Mouse (Mus musculus): Measurements from ENCODE around the gene Nudc. TPM values are rescaled to one million over a fixed set of nuclear protein-coding genes. Genes with fewer than 3 reads are reported as not detected.
"Not testable (repeated sequence)": the region's sequence is repeated elsewhere in the genome, so short reads cannot be mapped to it uniquely, and the experiment has no call there.

Gene Nudc
- polyA plus RNA-seq, 1 experiment from 2014 or later, result 139 TPM

- Histone ChIP-seq H3K4me3 (ENCODE audit: low read depth, low read length) (no peak overlapping the region), H3K27ac (ENCODE audit: low read depth, low read length) (no peak overlapping the region), H3K9me3 (replicated peaks; ENCODE audit: control insufficient read depth, low read length) (no peaks in the 10 kb centered on the region), H3K9ac (ENCODE audit: low read length) (no peak overlapping the region), H3K4me1 (ENCODE audit: control insufficient read depth, insufficient read depth, low read length) (no peaks in the 10 kb centered on the region), H3K27me3 (replicated peaks; ENCODE audit: control insufficient read depth, insufficient read depth, low read length) (peaks cover 9% of the 10 kb centered on the region; the same call in 1 of the 2 replicates), H3K36me3 (ENCODE audit: control insufficient read depth, insufficient read depth, low read length) (no peaks in the 10 kb centered on the region), H3K4me2 (ENCODE audit: low read length) (no peak overlapping the region)
- DNase-seq (ENCODE audit: low spot score) (peak; percentile 80), ATAC-seq (0 out of 2 replicates have a peak, but pooled peaks have one; percentile 68)
- 8% methylated on average over 8 of the region's 8 CpGs for WGBS
Measured at GRCm38 (mm10) chr4:133512972-133513371, 32.8 kb downstream of the Nudc start.

GRCm38 (mm10) chr4:133512511-133512910, 33.3 kb downstream of the Nudc start:
- WGBS, result 70% methylated on average over 4 of the region's 5 CpGs
- DNase-seq (ENCODE audit: low spot score), result not testable (repeated sequence)

GRCm38 (mm10) chr4:133511050-133511449, 34.7 kb downstream of the Nudc start:
- DNase-seq (ENCODE audit: low spot score) (no peak), ATAC-seq (no peak)
- H3K4me2 ChIP-seq (ENCODE audit: low read length), result no peak overlapping the region
- H3K4me1 ChIP-seq (ENCODE audit: control insufficient read depth, insufficient read depth, low read length), result no peaks in the 10 kb centered on the region
- WGBS, result 76% methylated on average over 5 of the region's 5 CpGs
- no peak overlapping the region for H3K9ac ChIP-seq (ENCODE audit: low read length)
- H3K4me3 ChIP-seq (ENCODE audit: low read depth, low read length), result no peak overlapping the region
- H3K27me3 ChIP-seq (replicated peaks; ENCODE audit: control insufficient read depth, insufficient read depth, low read length), result no peaks in the 10 kb centered on the region; the same call in 1 of the 2 replicates
- H3K27ac ChIP-seq (ENCODE audit: low read depth, low read length), result no peak overlapping the region
- H3K9me3 ChIP-seq (replicated peaks; ENCODE audit: control insufficient read depth, low read length), result no peaks in the 10 kb centered on the region
- H3K36me3 ChIP-seq (ENCODE audit: control insufficient read depth, insufficient read depth, low read length), result no peaks in the 10 kb centered on the region

More at GRCm38 (mm10) chr4:133512511-133512910, 33.3 kb downstream of the Nudc start:
- not testable (repeated sequence) for H3K27ac ChIP-seq (ENCODE audit: low read depth, low read length); H3K9ac ChIP-seq (ENCODE audit: low read length); H3K9me3 ChIP-seq (replicated peaks; ENCODE audit: control insufficient read depth, low read length); ATAC-seq; H3K4me3 ChIP-seq (ENCODE audit: low read depth, low read length); H3K4me1 ChIP-seq (ENCODE audit: control insufficient read depth, insufficient read depth, low read length); H3K4me2 ChIP-seq (ENCODE audit: low read length); H3K27me3 ChIP-seq (replicated peaks; ENCODE audit: control insufficient read depth, insufficient read depth, low read length); H3K36me3 ChIP-seq (ENCODE audit: control insufficient read depth, insufficient read depth, low read length)

GRCm38 (mm10) chr4:133508990-133509389, 36.8 kb downstream of the Nudc start:
- H3K4me2 ChIP-seq (ENCODE audit: low read length), result no peak overlapping the region
- H3K27ac ChIP-seq (ENCODE audit: low read depth, low read length), result peak overlapping the region; percentile 34; the same call in 1 of the 2 replicates
- H3K9ac ChIP-seq (ENCODE audit: low read length), result no peak overlapping the region
- no peaks in the 10 kb centered on the region for H3K36me3 ChIP-seq (ENCODE audit: control insufficient read depth, insufficient read depth, low read length)
- H3K9me3 ChIP-seq (replicated peaks; ENCODE audit: control insufficient read depth, low read length), result no peaks in the 10 kb centered on the region
- no peak overlapping the region for H3K4me3 ChIP-seq (ENCODE audit: low read depth, low read length)
- no peaks in the 10 kb centered on the region; the same call in 1 of the 2 replicates for H3K27me3 ChIP-seq (replicated peaks; ENCODE audit: control insufficient read depth, insufficient read depth, low read length)
- 55% methylated on average over 7 of the region's 7 CpGs for WGBS
- DNase-seq (ENCODE audit: low spot score), result peak; percentile 83
- ATAC-seq, result peak; percentile 81
- H3K4me1 ChIP-seq (ENCODE audit: control insufficient read depth, insufficient read depth, low read length), result no peaks in the 10 kb centered on the region

DNA sequence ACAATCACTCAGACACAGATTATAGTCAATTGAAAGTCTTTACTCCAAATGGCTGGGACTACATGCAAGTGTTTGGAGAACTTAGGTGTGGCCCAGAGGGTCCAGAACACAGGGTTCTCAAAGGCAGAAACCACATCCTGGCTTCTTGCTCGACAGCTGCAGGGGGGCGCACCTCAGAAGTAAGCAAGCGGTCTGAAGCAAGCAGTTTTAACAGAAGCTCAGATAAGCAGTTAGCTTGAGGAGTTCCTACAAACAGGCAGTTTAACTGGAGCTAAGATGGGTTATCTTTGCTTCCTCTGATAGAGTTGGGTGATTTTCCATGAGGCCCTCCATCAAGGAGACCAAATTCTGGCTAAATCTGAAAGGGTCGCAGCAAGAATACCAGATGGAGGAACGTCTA, 39.2 kb downstream of the Nudc start:
- Histone ChIP-seq H3K9ac (ENCODE audit: low read length) (no peak overlapping the region), H3K27ac (ENCODE audit: low read depth, low read length) (no peak overlapping the region), H3K4me2 (ENCODE audit: low read length) (no peak overlapping the region), H3K9me3 (replicated peaks; ENCODE audit: control insufficient read depth, low read length) (no peaks in the 10 kb centered on the region), H3K36me3 (ENCODE audit: control insufficient read depth, insufficient read depth, low read length) (no peaks in the 10 kb centered on the region), H3K27me3 (replicated peaks; ENCODE audit: control insufficient read depth, insufficient read depth, low read length) (peaks cover 2% of the 10 kb centered on the region; the same call in 1 of the 2 replicates), H3K4me1 (ENCODE audit: control insufficient read depth, insufficient read depth, low read length) (no peaks in the 10 kb centered on the region), H3K4me3 (ENCODE audit: low read depth, low read length) (no peak overlapping the region)
- DNase-seq (ENCODE audit: low spot score) (no peak), ATAC-seq (no peak)
- WGBS, result 74% methylated on average over 5 of the region's 5 CpGs

- Histone ChIP-seq H3K4me3 (ENCODE audit: low read depth, low read length) (no peak overlapping the region), H3K4me1 (ENCODE audit: control insufficient read depth, insufficient read depth, low read length) (no peaks in the 10 kb centered on the region), H3K27me3 (replicated peaks; ENCODE audit: control insufficient read depth, insufficient read depth, low read length) (peaks cover 11% of the 10 kb centered on the region), H3K4me2 (ENCODE audit: low read length) (no peak overlapping the region), H3K27ac (ENCODE audit: low read depth, low read length) (no peak overlapping the region), H3K36me3 (ENCODE audit: control insufficient read depth, insufficient read depth, low read length) (no peaks in the 10 kb centered on the region), H3K9me3 (replicated peaks; ENCODE audit: control insufficient read depth, low read length) (no peaks in the 10 kb centered on the region), H3K9ac (ENCODE audit: low read length) (no peak overlapping the region)
- no peak for ATAC-seq
- DNase-seq (ENCODE audit: low spot score), result no peak
- 61% methylated on average over 9 of the region's 9 CpGs for whole genome bisulfite sequencing
Measured at GRCm38 (mm10) chr4:133504755-133505485, 40.9 kb downstream of the Nudc start.

DNA sequence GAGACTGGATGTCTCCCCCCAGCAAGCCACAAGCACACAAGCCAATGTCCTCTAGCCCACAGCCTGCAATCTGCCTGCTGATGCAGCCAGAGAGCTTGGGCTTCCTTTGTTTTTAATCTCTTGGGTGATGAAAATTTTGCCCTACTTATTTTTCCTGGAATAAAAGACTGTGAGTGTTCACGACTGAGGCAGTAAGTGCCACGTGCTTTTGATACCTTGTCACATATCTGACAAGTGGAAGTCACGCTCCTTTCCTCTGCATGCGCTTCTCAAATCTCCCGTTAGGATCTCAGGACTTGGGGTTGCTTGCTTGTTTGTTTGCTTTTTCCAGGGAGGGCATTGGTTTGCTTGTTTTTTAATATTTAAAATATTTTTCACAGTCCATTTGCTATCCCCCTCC, 41.5 kb downstream of the Nudc start:
- H3K27ac ChIP-seq (ENCODE audit: low read depth, low read length), result no peak overlapping the region
- H3K4me2 ChIP-seq (ENCODE audit: low read length), result no peak overlapping the region
- H3K9me3 ChIP-seq (replicated peaks; ENCODE audit: control insufficient read depth, low read length), result no peaks in the 10 kb centered on the region
- H3K27me3 ChIP-seq (replicated peaks; ENCODE audit: control insufficient read depth, insufficient read depth, low read length), result peaks cover 15% of the 10 kb centered on the region
- no peak overlapping the region for H3K4me3 ChIP-seq (ENCODE audit: low read depth, low read length)
- no peaks in the 10 kb centered on the region for H3K36me3 ChIP-seq (ENCODE audit: control insufficient read depth, insufficient read depth, low read length)
- H3K9ac ChIP-seq (ENCODE audit: low read length), result no peak overlapping the region
- 52% methylated on average over 5 of the region's 5 CpGs for WGBS
- H3K4me1 ChIP-seq (ENCODE audit: control insufficient read depth, insufficient read depth, low read length), result no peaks in the 10 kb centered on the region
- ATAC-seq (no peak), DNase-seq (ENCODE audit: low spot score) (no peak)

DNA sequence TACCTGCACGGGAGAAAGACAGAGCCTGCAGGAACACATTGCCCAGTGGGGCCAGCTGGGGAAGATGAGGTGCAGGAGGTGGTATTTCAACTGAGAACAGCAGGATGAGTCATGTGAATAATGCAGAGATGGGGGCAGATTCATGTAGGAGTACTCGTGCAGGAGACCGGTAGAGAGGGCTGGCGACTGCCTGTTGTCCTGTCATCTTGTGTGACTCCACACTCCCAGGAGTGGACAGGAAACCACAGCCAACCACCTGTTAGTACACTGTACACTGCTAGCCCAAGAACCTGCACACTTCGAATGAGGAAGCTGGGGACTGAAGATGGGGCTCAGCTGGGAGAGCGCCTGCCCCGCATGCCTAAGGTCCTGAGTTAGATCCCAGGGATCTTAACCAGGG, 44.3 kb downstream of the Nudc start:
- Histone ChIP-seq H3K9ac (ENCODE audit: low read length) (no peak overlapping the region), H3K4me2 (ENCODE audit: low read length) (no peak overlapping the region), H3K27me3 (replicated peaks; ENCODE audit: control insufficient read depth, insufficient read depth, low read length) (peaks cover 41% of the 10 kb centered on the region), H3K4me3 (ENCODE audit: low read depth, low read length) (no peak overlapping the region), H3K4me1 (ENCODE audit: control insufficient read depth, insufficient read depth, low read length) (peaks cover 4% of the 10 kb centered on the region; the same call in 1 of the 2 replicates), H3K9me3 (replicated peaks; ENCODE audit: control insufficient read depth, low read length) (no peaks in the 10 kb centered on the region), H3K36me3 (ENCODE audit: control insufficient read depth, insufficient read depth, low read length) (no peaks in the 10 kb centered on the region), H3K27ac (ENCODE audit: low read depth, low read length) (no peak overlapping the region)
- 66% methylated on average over 7 of the region's 7 CpGs for WGBS
- ATAC-seq (no peak), DNase-seq (ENCODE audit: low spot score) (no peak)

DNA sequence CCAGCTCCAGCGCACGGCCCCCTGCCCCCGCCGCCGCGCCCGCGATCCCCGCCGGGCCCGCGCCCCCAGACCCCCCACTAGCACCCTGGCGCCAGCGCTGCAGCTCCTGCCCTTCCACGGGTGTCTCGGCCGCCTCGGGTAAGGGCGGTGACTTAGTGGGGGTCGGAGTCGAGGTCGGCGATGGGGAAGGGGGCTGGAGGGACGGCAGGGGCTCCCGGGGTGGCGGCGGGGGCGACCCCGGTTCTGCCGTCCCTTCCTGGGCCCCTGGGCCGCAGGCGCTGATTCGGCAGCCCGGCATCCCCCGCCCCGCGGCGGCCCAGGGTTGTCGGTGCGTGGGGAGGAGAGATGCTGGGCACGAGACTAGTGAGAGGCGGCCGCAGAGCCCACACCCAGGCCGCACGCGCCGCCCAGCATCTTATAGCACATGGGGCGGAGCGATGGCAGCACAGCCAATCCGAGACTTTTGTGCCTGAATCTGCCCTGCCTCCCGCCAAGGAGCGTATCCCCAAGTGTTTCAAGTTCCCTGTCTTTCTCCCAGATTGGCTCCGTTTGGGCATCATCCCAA, 47.6 kb downstream of the Nudc start, which contains the start of gene Trnp1:
TSS of gene Trnp1 (minus strand) at position 391 of the 565 bp plus-strand sequence.
- Histone ChIP-seq H3K4me1 (ENCODE audit: control insufficient read depth, insufficient read depth, low read length) (peaks cover 4% of the 10 kb centered on the region; the same call in 1 of the 2 replicates), H3K9ac (ENCODE audit: low read length) (peak within 1 kb of the TSS; percentile 70), H3K9me3 (replicated peaks; ENCODE audit: control insufficient read depth, low read length) (no peaks in the 10 kb centered on the region), H3K27me3 (replicated peaks; ENCODE audit: control insufficient read depth, insufficient read depth, low read length) (peaks cover 61% of the 10 kb centered on the region), H3K4me3 (ENCODE audit: low read depth, low read length) (peak within 1 kb of the TSS; percentile 59), H3K36me3 (ENCODE audit: control insufficient read depth, insufficient read depth, low read length) (no peaks in the 10 kb centered on the region), H3K4me2 (ENCODE audit: low read length) (peak within 1 kb of the TSS; percentile 99), H3K27ac (ENCODE audit: low read depth, low read length) (no peak within 1 kb of the TSS)
- WGBS, result under 1% methylated on average over 35 of the region's 53 CpGs
- ATAC-seq (peak; percentile 94), DNase-seq (ENCODE audit: low spot score) (peak; percentile 90)
